Comparison of ENCODE assay signal across 11 mouse cellular contexts in the genomic region with DNA sequence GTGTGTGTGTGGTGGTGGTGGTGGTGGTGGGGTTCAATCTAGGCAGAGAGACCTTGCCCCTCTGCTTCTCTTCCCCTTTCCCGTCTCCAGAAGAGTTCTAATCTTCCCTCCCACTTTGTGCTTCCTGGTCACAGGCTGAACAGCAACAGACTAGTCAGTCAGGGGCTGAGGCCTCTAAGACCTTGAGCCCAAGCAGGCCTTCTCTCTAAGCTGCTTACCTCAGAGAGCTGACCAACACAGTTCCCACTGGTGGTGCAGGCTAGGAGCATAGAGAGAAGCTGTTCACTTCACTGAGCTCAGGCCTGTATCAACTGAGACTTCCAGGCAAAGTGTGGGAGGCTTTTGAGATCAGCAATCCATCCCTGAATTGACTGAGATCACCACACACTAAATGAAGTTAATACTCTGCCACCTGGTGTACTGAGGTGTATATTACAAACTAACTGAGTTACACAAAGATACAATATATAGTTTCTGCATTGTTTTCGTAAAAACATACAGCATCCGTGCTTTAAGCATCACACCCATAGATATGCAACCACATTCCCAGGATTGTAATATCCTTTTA.
DNase-seq lines count a peak whose midpoint lies in the region; ATAC-seq and TF ChIP-seq lines count a peak whose summit lies in the region.
"Had no signal": no experiment of that assay in that cellular context is flagged by ENCODE, and none has a peak within 500 bp of the region (broad histone marks: within the 10 kb centered on the region; RNA-seq: fewer than 3 reads in every experiment).

No protein-coding gene starts in this region.

- no peak for TF ChIP-seq CTCF in liver, adult 2 months (IDR thresholded peaks at IDR 0.05; ENCODE audit: low read depth, low read length)
- TF ChIP-seq CTCF in hindbrain, postnatal 0 days (IDR thresholded peaks at IDR 0.05; ENCODE audit: low read depth), result peak; percentile 54

- no peak for TF ChIP-seq POLR2A in liver, adult 2 months (IDR thresholded peaks at IDR 0.05; ENCODE audit: extremely low read depth, insufficient read depth, low read length)

- H3K27me3 ChIP-seq in embryonic facial prominence, embryonic 11.5 days (ENCODE audit: control insufficient read depth, insufficient read depth, low read length), result no peaks in the 10 kb centered on the region
- H3K27me3 ChIP-seq in embryonic facial prominence, embryonic 10.5 days (replicated peaks; ENCODE audit: low read depth, poor library complexity, severe bottlenecking), result no peaks in the 10 kb centered on the region
- H3K27me3 ChIP-seq in liver, adult 2 months (ENCODE audit: control insufficient read depth, insufficient read depth, low read length), result no peaks in the 10 kb centered on the region
- H3K27me3 ChIP-seq in hindbrain, postnatal 0 days (ENCODE audit: insufficient read depth, low read length), result no peaks in the 10 kb centered on the region
- no peaks in the 10 kb centered on the region for H3K27me3 ChIP-seq in neural tube, embryonic 15.5 days (replicated peaks)
- H3K27me3 ChIP-seq: stomach, embryonic 15.5 days had no signal

- ATAC-seq in embryonic facial prominence, embryonic 11.5 days (replicated peaks; ENCODE audit: insufficient number of reproducible peaks, low FRiP score, low TSS enrichment, low read depth), result no peak
- peak; percentile 63 for ATAC-seq in hindbrain, postnatal 0 days
- peak; percentile 46; the same call in 1 of the 2 replicates for ATAC-seq in neural tube, embryonic 15.5 days (ENCODE audit: low FRiP score)

- H3K4me1 ChIP-seq in embryonic facial prominence, embryonic 11.5 days (ENCODE audit: control insufficient read depth, insufficient read depth, low read length), result no peaks in the 10 kb centered on the region
- H3K4me1 ChIP-seq in embryonic facial prominence, embryonic 10.5 days, result peaks cover 6% of the 10 kb centered on the region; the same call in 1 of the 2 replicates
- H3K4me1 ChIP-seq in liver, adult 2 months (ENCODE audit: control insufficient read depth, insufficient read depth, low read length), result no peaks in the 10 kb centered on the region
- 0 out of 2 replicates have a peak, but pooled peaks cover 4% of the 10 kb centered on the region for H3K4me1 ChIP-seq in hindbrain, postnatal 0 days (ENCODE audit: insufficient read depth, low read length)
- H3K4me1 ChIP-seq in neural tube, embryonic 15.5 days, result peaks cover 12% of the 10 kb centered on the region
- H3K4me1 ChIP-seq: stomach, embryonic 15.5 days had no signal

- no peak overlapping the region for H3K9ac ChIP-seq in embryonic facial prominence, embryonic 11.5 days (replicated peaks; ENCODE audit: low read length)
- no peak overlapping the region for H3K9ac ChIP-seq in liver, adult 2 months (ENCODE audit: low read depth, low read length)
- no peak overlapping the region for H3K9ac ChIP-seq in hindbrain, postnatal 0 days (replicated peaks; ENCODE audit: low read length)
- H3K9ac ChIP-seq in neural tube, embryonic 15.5 days (replicated peaks), result no peak overlapping the region
- H3K9ac ChIP-seq: stomach, embryonic 15.5 days had no signal

- peak; percentile 18 for DNase-seq in embryonic facial prominence, embryonic 11.5 days (ENCODE audit: low spot score)
- DNase-seq in embryonic facial prominence, embryonic 10.5 days (ENCODE audit: low spot score), result no peak
- DNase-seq in liver, adult 2 months (ENCODE audit: extremely low read depth, low read depth, low spot score), result peak; percentile 23
- DNase-seq in liver, result no peak
- peak; percentile 69 for DNase-seq in hindbrain, postnatal 0 days (ENCODE audit: low spot score)
- no peak for DNase-seq in lung, postnatal 25 days (ENCODE audit: low spot score)
- DNase-seq in urinary bladder, adult 2 months (ENCODE audit: low spot score), result no peak
- DNase-seq: cerebellum, adult 18-20 months; kidney, postnatal 10 days had no signal

- H3K9me3 ChIP-seq in embryonic facial prominence, embryonic 11.5 days (replicated peaks; ENCODE audit: control insufficient read depth, low read length), result no peaks in the 10 kb centered on the region
- H3K9me3 ChIP-seq in embryonic facial prominence, embryonic 10.5 days, result no peaks in the 10 kb centered on the region
- no peaks in the 10 kb centered on the region for H3K9me3 ChIP-seq in hindbrain, postnatal 0 days (ENCODE audit: low read length)
- H3K9me3 ChIP-seq in neural tube, embryonic 15.5 days (replicated peaks), result no peaks in the 10 kb centered on the region
- H3K9me3 ChIP-seq: stomach, embryonic 15.5 days had no signal

- no peaks in the 10 kb centered on the region for H3K36me3 ChIP-seq in embryonic facial prominence, embryonic 11.5 days (replicated peaks; ENCODE audit: control insufficient read depth, insufficient read depth, low read depth, low read length)
- H3K36me3 ChIP-seq in embryonic facial prominence, embryonic 10.5 days (replicated peaks), result no peaks in the 10 kb centered on the region
- H3K36me3 ChIP-seq in liver, adult 2 months (ENCODE audit: control insufficient read depth, insufficient read depth, low read length), result no peaks in the 10 kb centered on the region
- no peaks in the 10 kb centered on the region for H3K36me3 ChIP-seq in hindbrain, postnatal 0 days (ENCODE audit: insufficient read depth, low read length)
- no peaks in the 10 kb centered on the region for H3K36me3 ChIP-seq in neural tube, embryonic 15.5 days
- H3K36me3 ChIP-seq: stomach, embryonic 15.5 days had no signal

- H3K4me3 ChIP-seq in embryonic facial prominence, embryonic 11.5 days (ENCODE audit: low read depth, low read length), result no peak overlapping the region
- no peak overlapping the region for H3K4me3 ChIP-seq in embryonic facial prominence, embryonic 10.5 days
- H3K4me3 ChIP-seq in liver, adult 2 months (ENCODE audit: insufficient read depth, low read depth, low read length), result no peak overlapping the region
- no peak overlapping the region for H3K4me3 ChIP-seq in hindbrain, postnatal 0 days (ENCODE audit: low read length)
- no peak overlapping the region for H3K4me3 ChIP-seq in neural tube, embryonic 15.5 days (replicated peaks)
- H3K4me3 ChIP-seq: stomach, embryonic 15.5 days had no signal

- H3K4me2 ChIP-seq in embryonic facial prominence, embryonic 11.5 days (ENCODE audit: low read depth, low read length), result no peak overlapping the region
- H3K4me2 ChIP-seq in hindbrain, postnatal 0 days (ENCODE audit: low read depth, low read length), result no peak overlapping the region
- H3K4me2 ChIP-seq in neural tube, embryonic 15.5 days, result no peak overlapping the region
- H3K4me2 ChIP-seq: stomach, embryonic 15.5 days had no signal

- no peak overlapping the region for H3K27ac ChIP-seq in embryonic facial prominence, embryonic 11.5 days (replicated peaks; ENCODE audit: low read depth, low read length)
- H3K27ac ChIP-seq in embryonic facial prominence, embryonic 10.5 days (replicated peaks), result no peak overlapping the region
- H3K27ac ChIP-seq in liver, adult 2 months (replicated peaks; ENCODE audit: insufficient read depth, low read depth, low read length), result no peak overlapping the region
- H3K27ac ChIP-seq in hindbrain, postnatal 0 days, result no peak overlapping the region
- 0 out of 2 replicates have a peak overlapping the region, but pooled peaks have one; percentile 63 for H3K27ac ChIP-seq in neural tube, embryonic 15.5 days (replicated peaks)
- H3K27ac ChIP-seq: stomach, embryonic 15.5 days had no signal

- no peaks in the 10 kb centered on the region for H3K79me2 ChIP-seq in liver, adult 2 months (ENCODE audit: control insufficient read depth, insufficient read depth, low read length)

- WGBS in embryonic facial prominence, embryonic 11.5 days, result 79% methylated on average over 3 of the region's 3 CpGs
- 76% methylated on average over 3 of the region's 3 CpGs for WGBS in embryonic facial prominence, embryonic 10.5 days
- WGBS in liver, adult 2 months, result 91% methylated on average over 3 of the region's 3 CpGs
- 73% methylated on average over 3 of the region's 3 CpGs for WGBS in hindbrain, postnatal 0 days
- WGBS in neural tube, embryonic 15.5 days, result 87% methylated on average over 3 of the region's 3 CpGs

Comparison
In these comparisons a context has a peak if more than half of its experiments do, and no peak if none do; other contexts are left out.
1. DNase-seq: peak in embryonic facial prominence, embryonic 11.5 days (single experiment), liver, adult 2 months (single experiment) and hindbrain, postnatal 0 days (single experiment); none in embryonic facial prominence, embryonic 10.5 days (single experiment), liver (single experiment), lung, postnatal 25 days (single experiment) and urinary bladder, adult 2 months (single experiment).